Mouse (Mus musculus) liver, embryonic 13.5 days (tissue): ENCODE measurements at regions not wholly inside any gene's neighbourhood (a gene's known extent, or its start where the extent isn't known, plus 50 kb on each side); places are given as distances from the start of the nearest gene placed in this dataset.

Source experiments
- ATAC-seq: fragments of 200-750 bp; cut with Nextera tagmentation; 2 replicates; pipeline ENCODE4 v1.8.0; 2017; ENCODE audit warnings: low read depth, mild to moderate bottlenecking, moderate number of reproducible peaks, moderate library complexity
- DNase-seq: peaks from one replicate; pipeline ENCODE4 v3.0.0; 2022
- H3K27ac ChIP-seq: fragments of 300-500 bp; sonication (generic); 2 replicates; pipeline ENCODE4 v1.5.1; 2015; ENCODE audit warnings: moderate library complexity, mild to moderate bottlenecking, inconsistent platforms
- H3K27me3 ChIP-seq: fragments of 300-500 bp; sonication (generic); 2 replicates; pipeline ENCODE4 v1.6.1; 2015; ENCODE audit warnings: mild to moderate bottlenecking, inconsistent platforms
- H3K36me3 ChIP-seq: fragments of 300-500 bp; sonication (generic); 2 replicates; pipeline ENCODE4 v1.6.1; 2015; ENCODE audit warnings: mild to moderate bottlenecking, inconsistent platforms
- H3K4me1 ChIP-seq: fragments of 300-500 bp; sonication (generic); replicated peaks from 2 replicates; pipeline ENCODE4 v1.6.1; 2015; ENCODE audit warnings: inconsistent platforms
- H3K4me2 ChIP-seq: fragments of 300-500 bp; sonication (generic); 2 replicates; pipeline ENCODE4 v1.6.1; 2015; ENCODE audit warnings: inconsistent platforms, mild to moderate bottlenecking, moderate library complexity
- H3K4me3 ChIP-seq: fragments of 300-500 bp; sonication (generic); replicated peaks from 2 replicates; pipeline ENCODE4 v1.5.1; 2015; ENCODE audit warnings: mild to moderate bottlenecking, inconsistent platforms
- H3K9ac ChIP-seq: fragments of 300-500 bp; sonication (generic); 2 replicates; pipeline ENCODE4 v1.6.1; 2015; ENCODE audit warnings: mild to moderate bottlenecking, inconsistent platforms
- H3K9me3 ChIP-seq: fragments of 300-500 bp; sonication (generic); replicated peaks from 2 replicates; pipeline ENCODE4 v1.6.1; 2016; ENCODE audit warnings: inconsistent platforms
- whole genome bisulfite sequencing: fragments of 180-500 bp; shearing (Covaris S2); methylation state at CpG from one replicate; pipeline ENCODE4 v1.1.7; 2015; ENCODE audit not compliant: insufficient replicate concordance; 5-methylcytosine and 5-hydroxymethylcytosine counted together

GRCm38 (mm10) chr9:33240506-33240905 is 604.5 kb downstream of the Ets1 start:
- DNase-seq (no peak), ATAC-seq (no peak)
- Histone ChIP-seq H3K4me1 (0 out of 2 replicates have a peak, but pooled peaks cover 4% of the 10 kb centered on the region), H3K36me3 (no peaks in the 10 kb centered on the region), H3K4me3 (no peak overlapping the region), H3K27ac (no peak overlapping the region), H3K9ac (no peak overlapping the region), H3K9me3 (no peaks in the 10 kb centered on the region), H3K4me2 (no peak overlapping the region), H3K27me3 (no peaks in the 10 kb centered on the region)
- WGBS = 26% methylated on average over 1 of the region's 1 CpGs

GRCm38 (mm10) chr9:33240914-33241635 is 605.1 kb downstream of the Ets1 start:
- ATAC-seq = 0 out of 2 replicates have a peak, but pooled peaks have one; percentile 57
- DNase-seq = no peak
- H3K27me3 ChIP-seq = no peaks in the 10 kb centered on the region
- H3K27ac ChIP-seq = no peak overlapping the region
- H3K4me1 ChIP-seq = 0 out of 2 replicates have a peak, but pooled peaks cover 4% of the 10 kb centered on the region
- 23% methylated on average over 3 of the region's 3 CpGs for WGBS
- no peaks in the 10 kb centered on the region for H3K9me3 ChIP-seq
- no peak overlapping the region for H3K4me3 ChIP-seq
- no peak overlapping the region for H3K4me2 ChIP-seq
- no peak overlapping the region for H3K9ac ChIP-seq
- H3K36me3 ChIP-seq = no peaks in the 10 kb centered on the region

GRCm38 (mm10) chr9:33246932-33247331 is 610.9 kb downstream of the Ets1 start:
- DNase-seq = no peak
- H3K27ac ChIP-seq = no peak overlapping the region
- 22% methylated on average over 2 of the region's 2 CpGs for WGBS
- no peak overlapping the region for H3K9ac ChIP-seq
- H3K27me3 ChIP-seq = no peaks in the 10 kb centered on the region
- ATAC-seq = no peak
- H3K4me1 ChIP-seq = no peaks in the 10 kb centered on the region
- H3K9me3 ChIP-seq = no peaks in the 10 kb centered on the region
- H3K4me3 ChIP-seq = no peak overlapping the region
- no peaks in the 10 kb centered on the region for H3K36me3 ChIP-seq
- H3K4me2 ChIP-seq = no peak overlapping the region

GRCm38 (mm10) chr9:33258241-33258640 is 622.2 kb downstream of the Ets1 start:
- no peak overlapping the region for H3K9ac ChIP-seq
- H3K4me1 ChIP-seq = no peaks in the 10 kb centered on the region
- WGBS = 61% methylated on average over 6 of the region's 6 CpGs
- no peaks in the 10 kb centered on the region for H3K27me3 ChIP-seq
- no peak overlapping the region for H3K4me2 ChIP-seq
- no peak overlapping the region for H3K4me3 ChIP-seq
- no peak for DNase-seq
- H3K9me3 ChIP-seq = no peaks in the 10 kb centered on the region
- no peak for ATAC-seq
- H3K27ac ChIP-seq = no peak overlapping the region
- H3K36me3 ChIP-seq = no peaks in the 10 kb centered on the region

- ATAC-seq = no peak
- no peaks in the 10 kb centered on the region for H3K27me3 ChIP-seq
- H3K9me3 ChIP-seq = no peaks in the 10 kb centered on the region
- H3K27ac ChIP-seq = no peak overlapping the region
- H3K9ac ChIP-seq = no peak overlapping the region
- H3K36me3 ChIP-seq = no peaks in the 10 kb centered on the region
- H3K4me3 ChIP-seq = no peak overlapping the region
- no peaks in the 10 kb centered on the region for H3K4me1 ChIP-seq
- WGBS = 34% methylated on average over 4 of the region's 4 CpGs
- H3K4me2 ChIP-seq = no peak overlapping the region
- DNase-seq = no peak
Observed at GRCm38 (mm10) chr9:33260171-33260570, 624.1 kb downstream of the Ets1 start.

- no peak overlapping the region for H3K4me3 ChIP-seq
- ATAC-seq (no peak), DNase-seq (no peak)
- H3K4me1 ChIP-seq = no peaks in the 10 kb centered on the region
- H3K27me3 ChIP-seq = no peaks in the 10 kb centered on the region
- H3K4me2 ChIP-seq = no peak overlapping the region
- H3K36me3 ChIP-seq = no peaks in the 10 kb centered on the region
- no peak overlapping the region for H3K27ac ChIP-seq
- no peaks in the 10 kb centered on the region for H3K9me3 ChIP-seq
- 57% methylated on average over 5 of the region's 5 CpGs for WGBS
- H3K9ac ChIP-seq = no peak overlapping the region
Observed at GRCm38 (mm10) chr9:33289381-33289780, 653.4 kb downstream of the Ets1 start.

- H3K4me3 ChIP-seq = no peak overlapping the region
Observed at GRCm38 (mm10) chr9:33292116-33292515, 656.1 kb downstream of the Ets1 start.

GRCm38 (mm10) chr9:33295925-33296324 is 659.9 kb downstream of the Ets1 start:
- H3K27ac ChIP-seq = no peak overlapping the region
- H3K9me3 ChIP-seq = no peaks in the 10 kb centered on the region
- H3K4me1 ChIP-seq = no peaks in the 10 kb centered on the region
- H3K27me3 ChIP-seq = no peaks in the 10 kb centered on the region
- WGBS = 26% methylated on average over 2 of the region's 2 CpGs
- no peak overlapping the region for H3K9ac ChIP-seq
- H3K4me3 ChIP-seq = no peak overlapping the region
- no peaks in the 10 kb centered on the region for H3K36me3 ChIP-seq
- H3K4me2 ChIP-seq = no peak overlapping the region
- ATAC-seq = no peak
- DNase-seq = no peak

More at GRCm38 (mm10) chr9:33292116-33292515, 656.1 kb downstream of the Ets1 start:
- no peaks in the 10 kb centered on the region for H3K9me3 ChIP-seq
- no peak overlapping the region for H3K27ac ChIP-seq
- no peak overlapping the region for H3K9ac ChIP-seq
- H3K36me3 ChIP-seq = no peaks in the 10 kb centered on the region
- no peak for DNase-seq
- H3K4me2 ChIP-seq = no peak overlapping the region
- no peaks in the 10 kb centered on the region for H3K27me3 ChIP-seq
- H3K4me1 ChIP-seq = no peaks in the 10 kb centered on the region
- ATAC-seq = no peak

GRCm38 (mm10) chr9:33319525-33320025 is 683.6 kb downstream of the Ets1 start:
- Histone ChIP-seq H3K36me3 (no peaks in the 10 kb centered on the region), H3K4me1 (no peaks in the 10 kb centered on the region), H3K9me3 (no peaks in the 10 kb centered on the region), H3K27me3 (no peaks in the 10 kb centered on the region), H3K27ac (no peak overlapping the region), H3K4me2 (no peak overlapping the region), H3K4me3 (no peak overlapping the region), H3K9ac (no peak overlapping the region)
- ATAC-seq = no peak
- WGBS = 72% methylated on average over 1 of the region's 1 CpGs
- DNase-seq = no peak

GRCm38 (mm10) chr9:33327722-33328121 is 691.7 kb downstream of the Ets1 start:
- Histone ChIP-seq H3K4me2 (no peak overlapping the region), H3K27ac (no peak overlapping the region), H3K36me3 (no peaks in the 10 kb centered on the region), H3K9me3 (no peaks in the 10 kb centered on the region), H3K9ac (no peak overlapping the region), H3K4me3 (no peak overlapping the region), H3K4me1 (no peaks in the 10 kb centered on the region), H3K27me3 (no peaks in the 10 kb centered on the region)
- no peak for ATAC-seq
- DNase-seq = no peak
- WGBS = 64% methylated on average over 2 of the region's 2 CpGs

GRCm38 (mm10) chr9:33350258-33350657 is 714.2 kb downstream of the Ets1 start:
- Histone ChIP-seq H3K4me1 (no peaks in the 10 kb centered on the region), H3K27ac (no peak overlapping the region), H3K9ac (no peak overlapping the region), H3K27me3 (no peaks in the 10 kb centered on the region), H3K4me3 (no peak overlapping the region), H3K4me2 (no peak overlapping the region), H3K36me3 (no peaks in the 10 kb centered on the region), H3K9me3 (no peaks in the 10 kb centered on the region)
- ATAC-seq (no peak), DNase-seq (no peak)

GRCm38 (mm10) chr9:33356621-33357020 is 720.6 kb downstream of the Ets1 start:
- ATAC-seq = no peak

More at GRCm38 (mm10) chr9:33356621-33357020, 720.6 kb downstream of the Ets1 start:
- DNase-seq = no peak
- no peak overlapping the region for H3K4me3 ChIP-seq
- H3K9me3 ChIP-seq = no peaks in the 10 kb centered on the region
- no peaks in the 10 kb centered on the region for H3K36me3 ChIP-seq
- no peaks in the 10 kb centered on the region for H3K4me1 ChIP-seq
- whole genome bisulfite sequencing = 53% methylated on average over 2 of the region's 2 CpGs
- H3K4me2 ChIP-seq = no peak overlapping the region
- no peaks in the 10 kb centered on the region for H3K27me3 ChIP-seq
- no peak overlapping the region for H3K27ac ChIP-seq
- H3K9ac ChIP-seq = no peak overlapping the region
